Mouse (Mus musculus): ENCODE data around the gene Efs. TPM values are rescaled to one million over a fixed set of nuclear protein-coding genes. Genes with fewer than 3 reads are reported as not detected.
"Not testable (repeated sequence)": the region's sequence is repeated elsewhere in the genome, so short reads cannot be mapped to it uniquely, and the experiment has no call there.

Efs gene
- polyA plus RNA-seq (2015; fragmentation: Nextera tagmentation; extraction: Ambion mirVana), result 11.9 and 16.4 TPM in 2 replicates

- peaks cover 49% of the 10 kb centered on the region for H3K4me1 ChIP-seq
These were observed at the start of gene Efs for GRCm38 (mm10) chr14:54925349-54926342. Gene Efs (minus strand): TSS chr14:54926126.

DNA sequence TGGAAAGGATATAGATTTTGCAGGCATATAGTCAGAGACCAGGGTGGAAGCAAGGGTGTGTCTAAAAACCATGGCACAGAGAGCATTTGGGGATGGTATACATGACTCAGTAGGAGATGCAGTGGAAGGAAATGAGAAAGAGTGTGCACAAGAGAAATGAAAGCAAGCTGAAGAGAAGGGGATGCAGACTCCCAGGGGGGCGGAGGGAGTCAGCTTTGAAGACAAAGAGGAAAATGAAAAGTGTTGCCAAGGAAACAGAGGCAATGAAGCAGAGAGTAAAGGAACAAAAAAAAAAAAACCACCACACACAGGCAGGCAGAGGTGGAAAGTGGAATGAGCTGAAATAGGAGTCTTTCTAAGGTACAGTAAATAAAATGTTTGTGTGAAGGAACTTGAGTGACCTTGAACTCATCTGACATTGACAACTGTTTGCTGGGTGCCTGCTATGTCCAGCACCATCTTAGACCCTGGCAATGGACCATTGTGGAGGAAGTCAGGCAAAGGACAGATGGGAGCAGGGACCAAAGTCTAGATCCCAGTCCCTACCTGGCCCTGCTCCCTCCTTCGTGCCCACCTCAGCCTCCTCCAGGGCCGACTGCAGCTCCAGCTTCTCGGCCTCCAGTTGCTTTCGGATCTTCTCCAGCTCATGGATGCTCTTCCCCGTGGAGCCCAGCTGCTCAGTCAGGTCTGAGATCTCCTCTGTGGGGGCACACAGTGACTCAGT is 48.3 kb upstream of the Efs start:
- 63% methylated on average over 6 of the region's 6 CpGs for WGBS
- Histone ChIP-seq H3K4me3 (replicated peaks) (no peak overlapping the region), H3K27ac (replicated peaks) (peak overlapping the region; percentile 79), H3K9ac (replicated peaks) (no peak overlapping the region), H3K4me1 (peaks cover 11% of the 10 kb centered on the region), H3K27me3 (replicated peaks) (no peaks in the 10 kb centered on the region), H3K4me2 (no peak overlapping the region), H3K36me3 (no peaks in the 10 kb centered on the region), H3K9me3 (replicated peaks) (no peaks in the 10 kb centered on the region)
- peak; percentile 77 for ATAC-seq (ENCODE audit: low FRiP score)

More at GRCm38 (mm10) chr14:54925349-54926342, at the start of gene Efs:
- peak; percentile 45 for ATAC-seq (ENCODE audit: low FRiP score)
- Histone ChIP-seq H3K27me3 (replicated peaks) (0 out of 2 replicates have a peak, but pooled peaks cover 3% of the 10 kb centered on the region), H3K9ac (replicated peaks) (peak within 1 kb of the TSS; percentile 68), H3K36me3 (peaks cover 6% of the 10 kb centered on the region; the same call in 1 of the 2 replicates), H3K9me3 (replicated peaks) (no peaks in the 10 kb centered on the region; the same call in 1 of the 2 replicates), H3K4me2 (peak within 1 kb of the TSS; percentile 97), H3K4me3 (replicated peaks) (peak within 1 kb of the TSS; percentile 52), H3K27ac (replicated peaks) (peak within 1 kb of the TSS; percentile 88)
- WGBS, result under 1% methylated on average over 57 of the region's 57 CpGs

GRCm38 (mm10) chr14:54972786-54973185 is 46.9 kb upstream of the Efs start:
- peaks cover 11% of the 10 kb centered on the region for H3K4me1 ChIP-seq
- not testable (repeated sequence) for H3K4me2 ChIP-seq; H3K36me3 ChIP-seq; H3K9me3 ChIP-seq (replicated peaks); H3K27ac ChIP-seq (replicated peaks); H3K27me3 ChIP-seq (replicated peaks); H3K4me3 ChIP-seq (replicated peaks); ATAC-seq (ENCODE audit: low FRiP score); H3K9ac ChIP-seq (replicated peaks)
- WGBS, result 90% methylated on average over 7 of the region's 11 CpGs

DNA sequence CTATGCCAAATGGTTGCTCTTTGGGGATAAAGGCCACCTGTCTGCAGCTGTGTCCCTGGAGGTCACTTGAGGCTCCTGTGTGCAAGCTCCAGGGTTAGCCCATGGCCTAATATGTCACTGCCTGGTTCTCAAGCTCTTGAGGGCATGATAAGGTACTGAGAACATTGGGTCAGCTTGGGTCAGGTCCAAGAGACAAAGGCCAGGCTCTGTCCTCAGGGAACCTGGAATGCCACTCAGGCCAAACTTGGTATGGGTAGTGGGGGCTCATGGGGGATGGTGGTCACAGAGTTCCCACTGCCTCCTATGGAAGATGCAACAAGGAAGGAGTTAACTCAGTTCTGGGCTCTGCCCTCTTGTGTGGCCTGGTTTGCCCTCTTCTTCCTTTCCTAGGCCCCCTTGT is 42.4 kb upstream of the Efs start:
- no peak for ATAC-seq (ENCODE audit: low FRiP score)
- Histone ChIP-seq H3K4me1 (no peaks in the 10 kb centered on the region), H3K4me2 (no peak overlapping the region), H3K9ac (replicated peaks) (no peak overlapping the region), H3K27ac (replicated peaks) (no peak overlapping the region), H3K9me3 (replicated peaks) (no peaks in the 10 kb centered on the region), H3K36me3 (no peaks in the 10 kb centered on the region), H3K4me3 (replicated peaks) (no peak overlapping the region), H3K27me3 (replicated peaks) (no peaks in the 10 kb centered on the region)

DNA sequence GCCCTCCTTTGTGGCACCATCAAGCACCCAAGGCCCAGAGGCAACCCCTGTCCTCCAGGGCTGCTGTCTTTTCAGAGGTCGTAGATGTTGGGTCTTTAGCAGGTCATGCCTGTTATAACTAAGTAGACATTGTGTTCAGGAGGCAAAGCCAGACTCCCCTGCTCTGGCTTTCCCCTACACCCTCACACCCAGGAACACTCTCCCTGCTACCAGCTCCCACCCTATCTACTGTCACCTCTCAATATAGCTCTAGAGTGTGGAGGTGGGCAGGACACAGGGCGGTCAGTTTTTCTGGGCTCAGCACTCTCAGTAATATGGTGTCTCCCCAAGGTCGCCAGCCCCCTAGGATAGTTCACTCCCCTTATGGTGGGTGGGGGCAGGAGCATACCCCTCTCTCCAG is 41.9 kb upstream of the Efs start:
- no peak for ATAC-seq (ENCODE audit: low FRiP score)
- no peak overlapping the region for H3K4me3 ChIP-seq (replicated peaks)
- H3K9me3 ChIP-seq (replicated peaks), result no peaks in the 10 kb centered on the region
- no peaks in the 10 kb centered on the region for H3K27me3 ChIP-seq (replicated peaks)
- no peak overlapping the region for H3K4me2 ChIP-seq
- H3K36me3 ChIP-seq, result no peaks in the 10 kb centered on the region
- WGBS, result 82% methylated on average over 3 of the region's 3 CpGs
- no peak overlapping the region for H3K27ac ChIP-seq (replicated peaks)
- no peak overlapping the region for H3K9ac ChIP-seq (replicated peaks)
- H3K4me1 ChIP-seq, result no peaks in the 10 kb centered on the region

DNA sequence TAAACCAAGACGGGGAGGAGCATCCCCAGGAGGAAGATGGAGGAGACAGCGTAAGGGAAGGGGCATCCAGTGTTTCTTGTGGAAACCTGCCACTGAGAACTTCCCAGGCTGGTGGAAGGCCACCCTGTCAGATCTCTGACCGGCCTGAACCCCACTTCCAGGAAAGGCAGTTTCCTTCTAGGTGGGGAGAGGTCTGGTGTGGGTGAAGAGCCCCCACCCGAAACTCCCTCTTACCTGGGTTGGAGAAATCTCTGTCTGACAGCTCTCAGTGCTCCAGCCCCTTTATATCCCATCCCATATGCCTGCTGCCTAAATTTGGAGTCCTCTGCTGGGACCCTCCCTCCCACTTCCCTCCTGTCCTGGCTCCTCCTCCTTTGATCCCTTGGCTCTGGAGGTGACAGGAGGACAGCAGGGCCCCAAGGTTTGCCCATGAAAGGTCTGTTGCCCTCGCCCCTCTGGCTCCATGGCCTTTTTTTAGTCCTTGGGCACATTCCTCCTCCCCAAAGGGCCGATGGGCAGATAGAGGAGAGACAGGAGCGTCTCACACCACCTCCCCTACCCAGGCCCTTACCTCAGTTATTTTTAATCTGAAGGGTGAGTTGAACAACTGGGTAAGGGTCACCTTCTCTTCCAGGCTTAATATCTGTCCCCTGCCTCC is 40.5 kb upstream of the Efs start, which contains the start of gene Myh6:
Gene Myh6 (minus strand): TSS at position 608 of the 658 bp plus-strand sequence.
- ATAC-seq (ENCODE audit: low FRiP score), result no peak
- 81% methylated on average over 7 of the region's 7 CpGs for WGBS
- H3K27me3 ChIP-seq (replicated peaks), result no peaks in the 10 kb centered on the region
- H3K4me3 ChIP-seq (replicated peaks), result no peak within 1 kb of the TSS
- H3K27ac ChIP-seq (replicated peaks), result no peak within 1 kb of the TSS
- H3K4me2 ChIP-seq, result no peak within 1 kb of the TSS
- H3K4me1 ChIP-seq, result no peaks in the 10 kb centered on the region
- no peak within 1 kb of the TSS for H3K9ac ChIP-seq (replicated peaks)
- no peaks in the 10 kb centered on the region for H3K36me3 ChIP-seq
- H3K9me3 ChIP-seq (replicated peaks), result no peaks in the 10 kb centered on the region

DNA sequence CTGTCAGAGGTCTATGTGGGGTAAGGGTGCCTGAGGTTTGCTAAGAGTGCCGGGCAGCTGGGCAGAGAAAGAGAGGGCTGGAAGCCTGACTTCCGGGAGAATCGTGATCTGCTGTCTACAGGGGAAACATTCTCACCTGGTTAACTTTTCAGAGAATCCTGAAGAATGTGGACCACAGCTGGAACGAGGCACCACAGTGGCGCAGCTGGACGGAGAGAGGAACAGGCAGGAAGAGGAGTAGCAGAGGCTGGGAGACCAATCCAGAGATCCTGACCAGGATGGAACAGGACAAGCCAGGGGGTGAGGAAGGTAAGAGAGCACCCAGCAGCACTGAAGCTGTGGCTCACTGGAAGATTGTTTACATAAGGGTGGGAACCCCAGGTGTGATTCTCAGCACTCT is 39.7 kb upstream of the Efs start:
- Histone ChIP-seq H3K4me3 (replicated peaks) (no peak overlapping the region), H3K27me3 (replicated peaks) (no peaks in the 10 kb centered on the region), H3K4me2 (no peak overlapping the region), H3K4me1 (no peaks in the 10 kb centered on the region), H3K36me3 (no peaks in the 10 kb centered on the region), H3K9ac (replicated peaks) (no peak overlapping the region), H3K9me3 (replicated peaks) (no peaks in the 10 kb centered on the region), H3K27ac (replicated peaks) (no peak overlapping the region)
- WGBS, result 82% methylated on average over 6 of the region's 6 CpGs
- ATAC-seq (ENCODE audit: low FRiP score), result no peak

GRCm38 (mm10) chr14:54965044-54965443 is 39.1 kb upstream of the Efs start:
- no peak for ATAC-seq (ENCODE audit: low FRiP score)
- no peaks in the 10 kb centered on the region for H3K27me3 ChIP-seq (replicated peaks)
- H3K9me3 ChIP-seq (replicated peaks), result no peaks in the 10 kb centered on the region
- H3K4me1 ChIP-seq, result no peaks in the 10 kb centered on the region
- no peak overlapping the region for H3K9ac ChIP-seq (replicated peaks)
- 82% methylated on average over 15 of the region's 15 CpGs for WGBS
- no peak overlapping the region for H3K4me3 ChIP-seq (replicated peaks)
- no peak overlapping the region for H3K27ac ChIP-seq (replicated peaks)
- H3K36me3 ChIP-seq, result no peaks in the 10 kb centered on the region
- H3K4me2 ChIP-seq, result no peak overlapping the region

DNA sequence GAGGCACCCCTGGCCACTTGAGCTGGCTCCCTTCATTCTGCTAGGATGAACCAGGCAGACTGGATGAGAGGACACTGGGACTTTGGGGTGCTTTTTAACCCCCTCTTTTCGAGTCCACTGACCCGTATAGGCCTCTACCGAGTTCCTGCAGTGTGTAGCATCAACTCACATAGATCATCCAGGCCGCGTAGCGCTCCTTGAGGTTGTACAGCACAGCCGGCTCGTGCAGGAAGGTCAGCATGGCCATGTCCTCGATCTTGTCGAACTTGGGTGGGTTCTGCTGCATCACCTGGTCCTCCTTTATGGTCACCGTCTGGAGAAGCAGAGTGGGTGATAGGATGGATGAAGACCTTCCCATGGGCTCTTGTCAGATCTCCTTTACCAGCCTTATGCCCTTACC is 37.8 kb upstream of the Efs start:
- Histone ChIP-seq H3K27ac (replicated peaks) (no peak overlapping the region), H3K9ac (replicated peaks) (no peak overlapping the region), H3K27me3 (replicated peaks) (no peaks in the 10 kb centered on the region), H3K9me3 (replicated peaks) (no peaks in the 10 kb centered on the region), H3K4me1 (no peaks in the 10 kb centered on the region), H3K4me3 (replicated peaks) (no peak overlapping the region), H3K4me2 (no peak overlapping the region), H3K36me3 (no peaks in the 10 kb centered on the region)
- 92% methylated on average over 11 of the region's 11 CpGs for WGBS
- no peak for ATAC-seq (ENCODE audit: low FRiP score)

GRCm38 (mm10) chr14:54962714-54963113 is 36.8 kb upstream of the Efs start:
- no peaks in the 10 kb centered on the region for H3K27me3 ChIP-seq (replicated peaks)
- no peak for ATAC-seq (ENCODE audit: low FRiP score)
- WGBS, result 89% methylated on average over 7 of the region's 7 CpGs
- H3K4me2 ChIP-seq, result no peak overlapping the region
- no peak overlapping the region for H3K9ac ChIP-seq (replicated peaks)
- no peak overlapping the region for H3K4me3 ChIP-seq (replicated peaks)
- H3K4me1 ChIP-seq, result no peaks in the 10 kb centered on the region
- no peak overlapping the region for H3K27ac ChIP-seq (replicated peaks)
- H3K9me3 ChIP-seq (replicated peaks), result no peaks in the 10 kb centered on the region
- no peaks in the 10 kb centered on the region for H3K36me3 ChIP-seq

DNA sequence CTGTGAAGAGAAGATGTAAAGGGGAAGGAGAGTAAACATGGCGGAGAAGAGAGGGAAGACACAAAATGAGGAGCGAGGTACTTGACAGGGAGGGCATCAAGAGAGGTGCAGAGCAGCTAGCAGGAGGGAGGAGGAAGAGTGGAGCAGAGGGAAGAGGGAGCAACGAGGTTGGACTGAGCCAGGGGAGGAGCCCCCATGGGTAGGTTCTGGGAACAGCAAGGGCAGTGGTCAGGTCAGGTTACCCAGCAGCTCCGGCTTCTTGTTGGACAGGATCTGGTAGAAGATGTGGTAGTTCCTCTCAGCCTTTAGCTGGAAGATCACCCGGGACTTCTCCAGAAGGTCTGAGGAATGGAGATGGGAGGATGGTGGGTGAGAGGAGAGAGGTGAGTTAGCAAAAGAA is 35.6 kb upstream of the Efs start:
- H3K27me3 ChIP-seq (replicated peaks), result no peaks in the 10 kb centered on the region
- H3K9ac ChIP-seq (replicated peaks), result no peak overlapping the region
- H3K9me3 ChIP-seq (replicated peaks), result no peaks in the 10 kb centered on the region
- no peak overlapping the region for H3K4me2 ChIP-seq
- no peak overlapping the region for H3K27ac ChIP-seq (replicated peaks)
- H3K4me3 ChIP-seq (replicated peaks), result no peak overlapping the region
- WGBS, result 87% methylated on average over 5 of the region's 5 CpGs
- no peak for ATAC-seq (ENCODE audit: low FRiP score)
- no peaks in the 10 kb centered on the region for H3K4me1 ChIP-seq
- H3K36me3 ChIP-seq, result no peaks in the 10 kb centered on the region

All from neural tube, embryonic 15.5 days (tissue).